Mouse (Mus musculus) midbrain, embryonic 11.5 days (tissue): ENCODE data around the gene 1190005I06Rik. TPM values are rescaled to one million over a fixed set of nuclear protein-coding genes. Genes with fewer than 3 reads are reported as not detected.

Source experiments
- ATAC-seq: fragments of 200-750 bp; cut with Nextera tagmentation; 2 replicates; pipeline ENCODE4 v1.8.0; 2017; ENCODE audit warnings: moderate TSS enrichment, moderate library complexity; ENCODE audit not compliant: low FRiP score
- DNase-seq: peaks from one replicate; pipeline ENCODE4 v3.0.0; 2015; ENCODE audit warnings: low spot score; ENCODE audit errors: missing footprints
- H3K27ac ChIP-seq: fragments of 300-500 bp; sonication (generic); 2 replicates; pipeline ENCODE4 v1.5.1; 2014; ENCODE audit warnings: low read depth, low read length
- H3K27me3 ChIP-seq: fragments of 300-500 bp; sonication (generic); 2 replicates; pipeline ENCODE4 v1.6.1; 2014; ENCODE audit warnings: mild to moderate bottlenecking, low read length, moderate library complexity, mixed read lengths; ENCODE audit not compliant: control insufficient read depth, insufficient read depth
- H3K36me3 ChIP-seq: fragments of 300-500 bp; sonication (generic); 2 replicates; pipeline ENCODE4 v1.6.1; 2014; ENCODE audit warnings: mild to moderate bottlenecking, low read length, moderate library complexity, mixed read lengths; ENCODE audit not compliant: control insufficient read depth, insufficient read depth
- H3K4me1 ChIP-seq: fragments of 300-500 bp; sonication (generic); 2 replicates; pipeline ENCODE4 v1.6.1; 2014; ENCODE audit warnings: low read length; ENCODE audit not compliant: control insufficient read depth, insufficient read depth
- H3K4me2 ChIP-seq: fragments of 300-500 bp; sonication (generic); 2 replicates; pipeline ENCODE4 v1.6.1; 2014; ENCODE audit warnings: mild to moderate bottlenecking, moderate library complexity
- H3K4me3 ChIP-seq: fragments of 300-500 bp; sonication (generic); 2 replicates; pipeline ENCODE4 v1.5.1; 2014; ENCODE audit warnings: low read depth, low read length
- H3K9ac ChIP-seq: fragments of 300-500 bp; sonication (generic); 2 replicates; pipeline ENCODE4 v1.6.1; 2014; ENCODE audit warnings: low read length
- H3K9me3 ChIP-seq: fragments of 300-500 bp; sonication (generic); 2 replicates; pipeline ENCODE4 v1.6.1; 2016; ENCODE audit warnings: low read length; ENCODE audit not compliant: control insufficient read depth
- WGBS: fragments of 180-500 bp; shearing (Covaris S2); extraction: QIAGEN DNeasy Blood & Tissue Kit; methylation state at CpG from one replicate; pipeline ENCODE4 v1.1.7; 2014; 5-methylcytosine and 5-hydroxymethylcytosine counted together
- polyA plus RNA-seq: library from polyadenylated mRNA; unstranded; fragments of >200 nt; fragmentation: Nextera tagmentation; extraction: Ambion mirVana; gene quantifications from 2 replicates; pipeline ENCODE4 v1.2.1, GENCODE M21; 2014

1190005I06Rik gene
- 2.9 and 4.4 TPM in 2 replicates for polyA plus RNA-seq

DNA sequence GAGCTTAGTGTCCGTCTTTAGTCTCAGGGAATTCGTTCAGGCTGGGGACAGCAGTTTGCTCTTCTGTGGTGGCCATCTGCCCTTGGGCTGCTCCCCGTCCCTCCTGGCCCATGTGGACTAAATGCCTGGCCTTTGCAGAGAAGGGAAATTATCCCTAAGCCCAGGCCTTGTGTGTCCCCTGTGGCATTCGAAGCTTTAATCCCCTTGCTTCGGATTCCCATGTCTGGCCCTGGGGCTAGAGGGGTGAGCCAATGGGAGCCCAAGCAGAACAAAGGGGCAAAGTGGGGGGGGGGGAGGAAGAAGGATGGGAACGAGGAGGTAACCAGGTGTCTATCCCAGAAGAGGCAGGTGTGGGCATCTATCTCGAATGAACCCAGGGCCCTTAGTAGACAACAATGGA lies at the start of gene 1190005I06Rik:
TSS of gene 1190005I06Rik (minus strand) at position 101 of the 400 bp plus-strand sequence.
- Histone ChIP-seq H3K9ac (no peak within 1 kb of the TSS), H3K9me3 (no peaks in the 10 kb centered on the region), H3K4me3 (no peak within 1 kb of the TSS), H3K4me1 (0 out of 2 replicates have a peak, but pooled peaks cover 2% of the 10 kb centered on the region), H3K4me2 (no peak within 1 kb of the TSS), H3K27me3 (no peaks in the 10 kb centered on the region), H3K27ac (no peak within 1 kb of the TSS), H3K36me3 (no peaks in the 10 kb centered on the region)
- 24% methylated on average over 7 of the region's 7 CpGs for whole genome bisulfite sequencing
- no peak for ATAC-seq
- DNase-seq: no peak

DNA sequence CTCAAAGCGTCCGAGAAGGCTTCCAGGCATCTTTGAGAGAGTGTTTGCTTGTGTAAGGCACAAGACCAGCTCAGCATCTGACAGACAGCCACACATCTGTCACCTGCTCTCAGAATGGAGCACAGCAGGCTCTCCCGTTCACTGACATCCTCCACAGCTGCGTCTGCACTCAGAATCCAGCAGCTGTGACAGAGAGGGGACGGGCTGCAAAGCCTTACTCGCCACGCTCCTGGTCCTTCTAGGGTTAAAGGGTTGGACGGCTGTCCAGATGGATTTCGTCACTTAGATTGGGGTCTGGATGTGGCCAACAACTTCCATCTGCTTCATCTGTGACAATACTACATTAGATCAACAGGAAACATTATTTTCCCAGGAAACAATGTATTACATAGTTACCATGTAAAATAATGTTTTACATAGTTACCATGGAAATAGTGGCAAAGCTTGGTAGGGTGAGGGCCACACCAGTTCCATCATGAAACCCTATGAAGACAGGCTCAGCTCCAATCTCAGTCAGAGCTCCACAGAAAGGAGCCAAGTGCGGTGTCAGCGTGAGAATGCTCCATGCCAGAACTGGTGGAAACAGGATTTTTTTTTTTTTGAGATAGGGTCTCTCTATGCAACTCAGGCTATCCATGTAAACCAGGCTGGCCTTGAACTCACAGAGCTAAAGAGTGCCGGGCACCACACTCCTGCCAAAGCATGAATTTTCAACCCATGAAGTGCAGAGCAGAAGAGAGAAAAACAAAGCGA lies 49.1 kb upstream of the 1190005I06Rik start:
- H3K27ac ChIP-seq: no peak overlapping the region
- H3K9me3 ChIP-seq: no peaks in the 10 kb centered on the region
- H3K27me3 ChIP-seq: no peaks in the 10 kb centered on the region
- WGBS: 63% methylated on average over 13 of the region's 13 CpGs
- no peak overlapping the region for H3K4me3 ChIP-seq
- ATAC-seq (no peak), DNase-seq (peak; percentile 47)
- no peaks in the 10 kb centered on the region; the same call in 1 of the 2 replicates for H3K4me1 ChIP-seq
- H3K4me2 ChIP-seq: no peak overlapping the region
- no peaks in the 10 kb centered on the region for H3K36me3 ChIP-seq
- H3K9ac ChIP-seq: no peak overlapping the region

DNA sequence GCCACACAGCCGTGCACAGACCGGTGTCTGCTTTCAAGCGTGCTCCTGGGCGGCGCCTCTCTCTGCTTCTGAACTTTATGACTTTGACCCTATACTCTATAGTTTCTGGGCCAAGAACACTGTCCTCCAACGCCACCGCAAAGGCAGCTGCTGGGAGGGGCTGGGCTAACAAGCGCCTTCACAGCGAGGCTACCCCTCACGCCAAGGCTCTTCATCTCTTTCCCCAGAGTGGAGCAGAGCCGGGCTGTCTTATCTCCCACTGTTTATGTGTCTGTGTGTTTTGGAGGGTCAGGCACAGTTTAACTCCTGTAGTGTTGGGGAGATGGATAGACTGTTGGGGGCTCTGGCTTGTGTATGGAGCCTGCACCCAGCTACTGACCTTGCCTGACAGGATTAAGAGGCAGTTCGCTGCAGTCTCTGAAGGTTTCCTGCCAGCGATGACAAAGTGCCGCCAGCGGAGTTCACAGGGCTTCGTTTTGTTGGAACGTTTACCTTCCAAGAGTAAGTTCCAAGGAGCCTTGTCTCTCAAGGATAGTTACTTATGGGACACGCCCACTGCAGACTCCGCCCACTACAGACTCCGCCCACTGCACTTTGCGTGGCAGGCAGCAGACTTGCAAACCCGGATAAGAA lies 46.5 kb upstream of the 1190005I06Rik start:
- Histone ChIP-seq H3K27ac (no peak overlapping the region), H3K27me3 (no peaks in the 10 kb centered on the region), H3K4me3 (no peak overlapping the region), H3K9me3 (no peaks in the 10 kb centered on the region), H3K4me1 (no peaks in the 10 kb centered on the region; the same call in 1 of the 2 replicates), H3K4me2 (no peak overlapping the region), H3K36me3 (no peaks in the 10 kb centered on the region), H3K9ac (no peak overlapping the region)
- DNase-seq: peak; percentile 83
- no peak for ATAC-seq
- 59% methylated on average over 22 of the region's 22 CpGs for WGBS

DNA sequence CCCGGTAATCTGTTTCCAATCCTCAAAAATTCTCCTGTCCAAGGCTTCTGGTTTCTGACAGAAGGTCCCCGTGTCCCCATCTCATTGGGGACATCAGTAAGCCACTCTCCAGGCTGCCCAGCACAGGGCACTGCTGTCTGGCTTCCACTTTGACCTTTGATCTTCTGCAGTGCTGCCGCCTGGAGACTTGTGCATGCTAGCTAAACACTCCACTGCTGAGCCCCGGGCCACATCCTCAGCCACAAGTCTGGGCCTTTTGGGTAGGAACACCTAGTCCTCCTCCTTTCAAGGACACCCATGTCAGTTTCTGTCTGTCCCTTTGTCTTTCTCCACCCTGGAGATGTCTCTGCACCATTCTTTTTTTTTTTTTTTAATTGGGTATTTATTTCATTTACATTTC lies 45.5 kb upstream of the 1190005I06Rik start:
- H3K27me3 ChIP-seq: no peaks in the 10 kb centered on the region
- no peak for ATAC-seq
- no peak overlapping the region for H3K4me3 ChIP-seq
- 63% methylated on average over 4 of the region's 4 CpGs for WGBS
- H3K4me1 ChIP-seq: no peaks in the 10 kb centered on the region; the same call in 1 of the 2 replicates
- H3K4me2 ChIP-seq: no peak overlapping the region
- H3K27ac ChIP-seq: no peak overlapping the region
- no peaks in the 10 kb centered on the region for H3K36me3 ChIP-seq
- H3K9ac ChIP-seq: no peak overlapping the region
- DNase-seq: peak; percentile 67
- no peaks in the 10 kb centered on the region for H3K9me3 ChIP-seq

DNA sequence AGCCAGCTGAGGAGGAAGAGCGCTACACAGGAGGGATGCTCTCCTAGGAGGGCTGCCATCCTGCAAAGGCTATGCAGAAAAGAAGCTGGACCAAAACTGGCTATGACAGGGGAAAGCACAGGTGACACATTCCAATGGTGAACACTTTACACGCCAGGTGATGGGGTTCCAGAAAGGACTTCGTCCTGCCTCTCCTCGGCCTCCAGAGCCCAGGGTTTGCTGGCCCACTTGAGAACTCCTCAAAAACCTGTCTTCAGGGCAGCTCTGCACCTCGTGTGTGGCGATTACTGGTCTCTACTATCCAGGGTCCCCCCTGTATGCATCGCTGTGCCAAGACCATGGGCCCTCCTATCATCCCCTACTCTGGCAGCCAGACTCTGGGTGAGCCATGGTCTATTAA lies 41.1 kb upstream of the 1190005I06Rik start:
- H3K9me3 ChIP-seq: no peaks in the 10 kb centered on the region
- H3K4me1 ChIP-seq: no peaks in the 10 kb centered on the region
- no peak overlapping the region for H3K4me3 ChIP-seq
- no peak overlapping the region for H3K27ac ChIP-seq
- no peak for DNase-seq
- no peak overlapping the region for H3K9ac ChIP-seq
- no peak overlapping the region for H3K4me2 ChIP-seq
- H3K36me3 ChIP-seq: no peaks in the 10 kb centered on the region
- 85% methylated on average over 7 of the region's 7 CpGs for WGBS
- no peak for ATAC-seq
- no peaks in the 10 kb centered on the region for H3K27me3 ChIP-seq

DNA sequence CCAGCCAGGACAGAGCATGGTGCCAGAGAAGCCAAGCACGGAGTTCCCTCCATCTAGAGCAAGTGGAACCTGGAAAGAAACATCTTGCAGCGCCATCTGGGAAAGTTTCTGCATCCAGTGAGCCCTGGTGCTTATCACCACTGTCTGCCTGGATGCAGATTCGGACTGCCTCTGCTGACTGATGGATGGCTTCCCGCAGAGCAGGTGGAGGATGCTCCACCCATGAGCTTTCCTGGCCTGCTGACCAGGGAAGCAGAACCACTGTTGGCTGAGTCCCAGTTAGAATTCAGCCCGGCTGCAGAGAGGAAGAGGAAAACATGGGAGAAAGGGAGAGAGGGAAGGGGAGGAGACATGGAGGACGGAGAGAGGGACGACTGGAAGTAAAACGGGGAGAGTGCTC lies 40.4 kb upstream of the 1190005I06Rik start:
- Histone ChIP-seq H3K27ac (no peak overlapping the region), H3K4me1 (no peaks in the 10 kb centered on the region), H3K9ac (no peak overlapping the region), H3K36me3 (no peaks in the 10 kb centered on the region), H3K4me3 (no peak overlapping the region), H3K27me3 (no peaks in the 10 kb centered on the region), H3K9me3 (no peaks in the 10 kb centered on the region), H3K4me2 (no peak overlapping the region)
- ATAC-seq (no peak), DNase-seq (no peak)
- 78% methylated on average over 8 of the region's 8 CpGs for WGBS

DNA sequence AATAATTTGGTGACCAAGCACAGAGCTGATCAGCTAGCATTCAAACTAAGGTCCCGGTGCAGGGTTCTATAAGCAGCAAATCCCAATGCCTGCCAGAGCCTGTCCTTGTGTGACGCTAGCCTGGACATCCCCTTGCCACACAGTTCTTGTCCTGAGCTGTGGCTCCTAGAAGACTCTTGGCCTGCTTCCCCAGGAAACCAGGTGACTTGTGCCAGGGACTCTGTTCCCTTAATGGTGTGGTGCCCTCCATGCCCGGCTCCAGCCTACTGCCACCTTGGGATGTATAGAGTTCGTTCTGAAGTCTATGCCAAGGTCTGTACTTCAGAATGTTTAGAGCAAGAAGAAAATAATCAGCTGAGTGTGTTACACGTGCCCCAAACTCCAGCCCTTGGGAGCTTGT lies 39.1 kb upstream of the 1190005I06Rik start:
- no peak overlapping the region for H3K4me3 ChIP-seq
- 86% methylated on average over 5 of the region's 5 CpGs for WGBS
- H3K9ac ChIP-seq: no peak overlapping the region
- no peak overlapping the region for H3K4me2 ChIP-seq
- H3K27me3 ChIP-seq: no peaks in the 10 kb centered on the region
- no peaks in the 10 kb centered on the region for H3K4me1 ChIP-seq
- DNase-seq (no peak), ATAC-seq (no peak)
- no peaks in the 10 kb centered on the region for H3K9me3 ChIP-seq
- no peaks in the 10 kb centered on the region for H3K36me3 ChIP-seq
- H3K27ac ChIP-seq: no peak overlapping the region

DNA sequence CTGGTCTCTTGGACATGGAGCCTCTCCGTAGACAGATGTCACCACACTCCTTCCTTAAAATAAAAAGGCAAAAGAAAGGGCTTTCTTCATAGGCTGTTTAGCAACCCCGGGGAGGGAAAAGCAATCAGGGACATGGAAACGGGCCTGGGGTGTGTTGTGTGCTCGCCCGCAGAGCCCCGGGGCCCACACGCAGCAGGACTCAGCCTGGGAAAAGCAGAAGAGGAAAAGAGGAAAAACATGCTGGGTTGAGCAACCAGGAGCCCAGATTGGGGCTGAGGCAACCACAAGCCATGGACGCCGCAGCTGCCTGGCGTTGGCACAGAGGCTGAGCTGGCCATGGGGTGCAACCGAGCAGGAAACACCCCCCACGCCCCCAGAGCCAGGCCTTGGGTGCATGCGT lies 38.6 kb upstream of the 1190005I06Rik start:
- 86% methylated on average over 13 of the region's 13 CpGs for WGBS
- no peaks in the 10 kb centered on the region for H3K36me3 ChIP-seq
- no peak overlapping the region for H3K4me2 ChIP-seq
- no peaks in the 10 kb centered on the region for H3K4me1 ChIP-seq
- no peak for ATAC-seq
- H3K4me3 ChIP-seq: no peak overlapping the region
- no peak for DNase-seq
- no peaks in the 10 kb centered on the region for H3K27me3 ChIP-seq
- no peak overlapping the region for H3K27ac ChIP-seq
- no peaks in the 10 kb centered on the region for H3K9me3 ChIP-seq
- H3K9ac ChIP-seq: no peak overlapping the region

DNA sequence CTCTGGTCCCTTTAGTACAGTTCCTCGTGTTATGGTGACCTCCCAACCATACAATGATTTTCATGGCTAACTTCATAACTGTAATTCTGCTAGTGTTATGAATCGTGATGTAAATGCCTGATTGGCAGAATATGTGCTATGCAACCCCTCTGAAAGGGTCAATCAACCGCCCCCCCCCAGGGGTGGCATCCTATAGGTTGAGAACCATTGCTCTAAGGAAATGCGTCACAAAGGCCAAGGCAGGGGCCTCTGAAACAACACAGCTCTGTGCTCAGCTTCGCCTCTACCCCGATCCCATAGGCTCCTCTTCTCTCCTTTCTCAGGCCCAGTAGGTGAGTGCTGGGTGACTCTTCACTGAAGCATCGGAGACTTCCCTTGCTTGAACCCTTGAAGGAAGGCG lies 38.2 kb upstream of the 1190005I06Rik start:
- no peak overlapping the region for H3K4me2 ChIP-seq
- DNase-seq (no peak), ATAC-seq (no peak)
- no peak overlapping the region for H3K9ac ChIP-seq
- WGBS: 77% methylated on average over 8 of the region's 8 CpGs
- H3K27ac ChIP-seq: no peak overlapping the region
- no peaks in the 10 kb centered on the region for H3K36me3 ChIP-seq
- no peak overlapping the region for H3K4me3 ChIP-seq
- no peaks in the 10 kb centered on the region for H3K9me3 ChIP-seq
- H3K27me3 ChIP-seq: no peaks in the 10 kb centered on the region
- H3K4me1 ChIP-seq: no peaks in the 10 kb centered on the region
